Mouse (Mus musculus) midbrain, embryonic 14.5 days (tissue): ENCODE measurements around the gene Tjp3. TPM values are rescaled to one million over a fixed set of nuclear protein-coding genes. Genes with fewer than 3 reads are reported as not detected.

Source experiments
- ATAC-seq: fragments of 200-750 bp; cut with Nextera tagmentation; 2 replicates; pipeline ENCODE4 v1.8.0; 2017; ENCODE audit warnings: moderate number of reproducible peaks, moderate library complexity; ENCODE audit not compliant: low FRiP score, low TSS enrichment
- DNase-seq: peaks from one replicate; pipeline ENCODE4 v3.0.0-alpha.2; 2015
- H3K27ac ChIP-seq: fragments of 300-500 bp; sonication (generic); replicated peaks from 2 replicates; pipeline ENCODE4 v1.5.1; 2014; ENCODE audit warnings: mild to moderate bottlenecking, low read depth, low read length, moderate library complexity
- H3K27me3 ChIP-seq: fragments of 300-500 bp; sonication (generic); 2 replicates; pipeline ENCODE4 v1.6.1; 2014; ENCODE audit warnings: low read length, control low read depth, mixed read lengths; ENCODE audit not compliant: control insufficient read depth, insufficient read depth
- H3K36me3 ChIP-seq: fragments of 300-500 bp; sonication (generic); 2 replicates; pipeline ENCODE4 v1.6.1; 2014; ENCODE audit warnings: low read length, control low read depth; ENCODE audit not compliant: control insufficient read depth, insufficient read depth
- H3K4me1 ChIP-seq: fragments of 300-500 bp; sonication (generic); 2 replicates; pipeline ENCODE4 v1.6.1; 2014; ENCODE audit warnings: mild to moderate bottlenecking, antibody characterized with exemption, low read length, control low read depth; ENCODE audit not compliant: control insufficient read depth, insufficient read depth
- H3K4me2 ChIP-seq: fragments of 300-500 bp; sonication (generic); 2 replicates; pipeline ENCODE4 v1.6.1; 2014; ENCODE audit warnings: mild to moderate bottlenecking, low read length, moderate library complexity
- H3K4me3 ChIP-seq: fragments of 300-500 bp; sonication (generic); replicated peaks from 2 replicates; pipeline ENCODE4 v1.5.1; 2014; ENCODE audit warnings: low read depth, low read length
- H3K9ac ChIP-seq: fragments of 300-500 bp; sonication (generic); replicated peaks from 2 replicates; pipeline ENCODE4 v1.6.1; 2014; ENCODE audit warnings: mild to moderate bottlenecking, low read length, moderate library complexity
- H3K9me3 ChIP-seq: fragments of 300-500 bp; sonication (generic); 2 replicates; pipeline ENCODE4 v1.6.1; 2016; ENCODE audit warnings: low read length, control low read depth, mixed read lengths; ENCODE audit not compliant: control insufficient read depth
- WGBS: fragments of 180-500 bp; shearing (Covaris S2); extraction: QIAGEN DNeasy Blood & Tissue Kit; methylation state at CpG from one replicate; pipeline ENCODE4 v1.1.7; 2014; 5-methylcytosine and 5-hydroxymethylcytosine counted together
- polyA plus RNA-seq: library from polyadenylated mRNA; unstranded; fragments of >200 nt; fragmentation: Nextera tagmentation; extraction: Ambion mirVana; gene quantifications from 2 replicates; pipeline ENCODE4 v1.2.1, GENCODE M21; 2014

The Tjp3 gene
- polyA plus RNA-seq, 1 experiment from 2014 or later, result 4.4 TPM

GRCm38 (mm10) chr10:81295185-81295584 lies 3.8 kb upstream of the Tjp3 start:
- Histone ChIP-seq H3K4me3 (0 out of 2 replicates have a peak overlapping the region, but pooled peaks have one; percentile 87), H3K27me3 (peaks cover 13% of the 10 kb centered on the region), H3K4me1 (peaks cover 28% of the 10 kb centered on the region), H3K27ac (no peak overlapping the region), H3K4me2 (no peak overlapping the region), H3K9me3 (no peaks in the 10 kb centered on the region), H3K9ac (peak overlapping the region; percentile 82; the same call in 1 of the 2 replicates), H3K36me3 (no peaks in the 10 kb centered on the region)
- DNase-seq, result no peak
- WGBS, result 94% methylated on average over 6 of the region's 6 CpGs
- no peak for ATAC-seq

GRCm38 (mm10) chr10:81294442-81294841 lies 3.1 kb upstream of the Tjp3 start:
- H3K4me2 ChIP-seq, result peak overlapping the region; percentile 97
- DNase-seq (no peak), ATAC-seq (no peak)
- H3K36me3 ChIP-seq, result no peaks in the 10 kb centered on the region
- peaks cover 28% of the 10 kb centered on the region for H3K4me1 ChIP-seq
- 72% methylated on average over 8 of the region's 8 CpGs for WGBS
- H3K4me3 ChIP-seq, result peak overlapping the region; percentile 87
- no peaks in the 10 kb centered on the region for H3K9me3 ChIP-seq
- H3K9ac ChIP-seq, result peak overlapping the region; percentile 82
- H3K27me3 ChIP-seq, result peaks cover 20% of the 10 kb centered on the region
- no peak overlapping the region for H3K27ac ChIP-seq

- ATAC-seq (no peak), DNase-seq (no peak)
- Histone ChIP-seq H3K27ac (peak overlapping the region; percentile 89), H3K4me3 (peak overlapping the region; percentile 87), H3K4me1 (peaks cover 28% of the 10 kb centered on the region), H3K4me2 (peak overlapping the region; percentile 97), H3K36me3 (no peaks in the 10 kb centered on the region), H3K9ac (peak overlapping the region; percentile 82), H3K9me3 (no peaks in the 10 kb centered on the region), H3K27me3 (peaks cover 22% of the 10 kb centered on the region)
- 3% methylated on average over 25 of the region's 25 CpGs for WGBS
Measured at GRCm38 (mm10) chr10:81293334-81294030, 2.1 kb upstream of the Tjp3 start.

GRCm38 (mm10) chr10:81292554-81293333 lies 1.4 kb upstream of the Tjp3 start, which contains the start of gene Pip5k1c:
Pip5k1c (plus strand) TSS chr10:81292963.
- DNase-seq, result peak; percentile 99
- no peaks in the 10 kb centered on the region for H3K36me3 ChIP-seq
- peak within 1 kb of the TSS; percentile 82 for H3K9ac ChIP-seq
- ATAC-seq, result peak; percentile 95
- H3K9me3 ChIP-seq, result no peaks in the 10 kb centered on the region
- H3K27me3 ChIP-seq, result peaks cover 22% of the 10 kb centered on the region
- peak within 1 kb of the TSS; percentile 87 for H3K4me3 ChIP-seq
- peak within 1 kb of the TSS; percentile 89 for H3K27ac ChIP-seq
- H3K4me1 ChIP-seq, result peaks cover 28% of the 10 kb centered on the region
- H3K4me2 ChIP-seq, result peak within 1 kb of the TSS; percentile 97
- under 1% methylated on average over 79 of the region's 80 CpGs for WGBS

- no peaks in the 10 kb centered on the region for H3K9me3 ChIP-seq
- H3K4me3 ChIP-seq, result no peak overlapping the region
- H3K36me3 ChIP-seq, result no peaks in the 10 kb centered on the region
- WGBS, result 11% methylated on average over 24 of the region's 24 CpGs
- ATAC-seq, result no peak
- 0 out of 2 replicates have a peak overlapping the region, but pooled peaks have one; percentile 6 for H3K4me2 ChIP-seq
- H3K27ac ChIP-seq, result no peak overlapping the region
- peaks cover 29% of the 10 kb centered on the region for H3K4me1 ChIP-seq
- H3K9ac ChIP-seq, result no peak overlapping the region
- peak; percentile 33 for DNase-seq
- H3K27me3 ChIP-seq, result peaks cover 22% of the 10 kb centered on the region
Measured at GRCm38 (mm10) chr10:81290698-81291460, 502 bp downstream of the Tjp3 start.

- Histone ChIP-seq H3K4me3 (no peak overlapping the region), H3K36me3 (no peaks in the 10 kb centered on the region), H3K27me3 (peaks cover 29% of the 10 kb centered on the region), H3K9me3 (no peaks in the 10 kb centered on the region), H3K4me2 (no peak overlapping the region), H3K4me1 (peaks cover 23% of the 10 kb centered on the region), H3K27ac (no peak overlapping the region), H3K9ac (no peak overlapping the region)
- DNase-seq (no peak), ATAC-seq (no peak)
- WGBS, result 65% methylated on average over 14 of the region's 14 CpGs
Measured at GRCm38 (mm10) chr10:81289811-81290210, 1.6 kb downstream of the Tjp3 start.

GRCm38 (mm10) chr10:81289278-81289677 lies 2.1 kb downstream of the Tjp3 start:
- 3% methylated on average over 7 of the region's 7 CpGs for WGBS
- DNase-seq, result peak; percentile 85

GRCm38 (mm10) chr10:81288601-81289000 lies 2.8 kb downstream of the Tjp3 start:
- no peak overlapping the region for H3K27ac ChIP-seq
- H3K4me3 ChIP-seq, result no peak overlapping the region
- DNase-seq (peak; percentile 46), ATAC-seq (no peak)
- no peak overlapping the region for H3K9ac ChIP-seq
- peaks cover 31% of the 10 kb centered on the region for H3K27me3 ChIP-seq
- 0 out of 2 replicates have a peak, but pooled peaks cover 12% of the 10 kb centered on the region for H3K4me1 ChIP-seq
- no peaks in the 10 kb centered on the region for H3K9me3 ChIP-seq
- no peaks in the 10 kb centered on the region for H3K36me3 ChIP-seq
- WGBS, result 34% methylated on average over 6 of the region's 6 CpGs
- H3K4me2 ChIP-seq, result no peak overlapping the region

More at GRCm38 (mm10) chr10:81289278-81289677, 2.1 kb downstream of the Tjp3 start:
- H3K4me3 ChIP-seq, result no peak overlapping the region
- ATAC-seq, result no peak
- peaks cover 18% of the 10 kb centered on the region for H3K4me1 ChIP-seq
- H3K9me3 ChIP-seq, result no peaks in the 10 kb centered on the region
- no peak overlapping the region for H3K27ac ChIP-seq
- H3K4me2 ChIP-seq, result no peak overlapping the region
- no peak overlapping the region for H3K9ac ChIP-seq
- H3K27me3 ChIP-seq, result peaks cover 31% of the 10 kb centered on the region
- H3K36me3 ChIP-seq, result no peaks in the 10 kb centered on the region
